Mouse (Mus musculus) left cerebral cortex, postnatal 14 days (tissue): ENCODE measurements at regions not wholly inside any gene's neighbourhood (a gene's known extent, or its start where the extent isn't known, plus 50 kb on each side); places are given as distances from the start of the nearest gene placed in this dataset.
A peak's percentile ranks its signal among the peaks of the same experiment; 100 is the strongest.
"Not testable (repeated sequence)": the region's sequence is repeated elsewhere in the genome, so short reads cannot be mapped to it uniquely, and the experiment has no call there.

Source experiments
- DNase-seq, 2 experiments: peaks; one replicate each; pipeline ENCODE4 v3.0.0; 2021 to 2022; ENCODE audit warnings: low spot score in 2 of 2, mixed read lengths in 1 of 2
- intact Hi-C: fragments of 180-260 bp; cut with DNase I; formaldehyde crosslinking; loops from one replicate; pipeline ENCODE4 v1.15.1; 2025

DNA sequence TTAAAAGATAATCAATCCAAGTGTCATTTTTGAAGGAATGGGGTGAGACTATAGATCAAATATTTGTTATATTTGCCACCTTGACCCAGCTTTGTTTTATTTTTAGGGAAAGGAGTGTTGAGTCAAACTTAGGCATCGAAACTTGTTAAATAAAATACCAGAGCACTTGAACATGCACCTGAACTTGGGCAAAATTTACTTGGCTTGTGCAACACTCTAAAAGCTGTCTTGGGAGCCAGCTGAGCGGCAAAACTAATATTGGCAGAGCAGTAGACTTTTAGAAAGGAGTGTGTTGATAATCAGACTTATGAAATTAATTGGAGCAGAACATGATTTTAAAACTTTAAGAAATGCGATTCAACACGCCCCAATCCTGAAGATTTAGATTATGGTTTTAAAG is 346.7 kb downstream of the Samd5 start:
- intact Hi-C loops: no loop called here
- no peak for DNase-seq

DNA sequence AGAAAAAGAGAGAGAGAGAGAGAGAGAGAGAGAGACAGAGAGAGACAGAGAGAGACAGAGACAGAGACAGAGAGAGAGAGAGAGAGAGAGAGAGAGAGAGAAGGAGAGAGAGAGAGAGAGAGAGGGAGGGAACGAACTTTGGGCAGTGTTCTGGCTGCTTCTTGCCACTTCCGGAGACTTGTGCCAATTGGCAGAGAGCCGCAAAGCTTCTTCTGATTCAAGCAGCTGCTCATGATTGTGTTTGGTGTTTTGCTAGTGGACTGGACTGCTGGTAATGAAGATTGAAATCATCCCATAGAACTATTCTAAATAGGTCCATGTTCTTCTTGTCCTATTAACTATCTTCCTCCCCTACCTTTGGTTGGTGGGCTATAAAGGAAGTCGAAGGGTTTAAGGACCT is 347.1 kb downstream of the Samd5 start:
- intact Hi-C loops: not testable (repeated sequence)

DNA sequence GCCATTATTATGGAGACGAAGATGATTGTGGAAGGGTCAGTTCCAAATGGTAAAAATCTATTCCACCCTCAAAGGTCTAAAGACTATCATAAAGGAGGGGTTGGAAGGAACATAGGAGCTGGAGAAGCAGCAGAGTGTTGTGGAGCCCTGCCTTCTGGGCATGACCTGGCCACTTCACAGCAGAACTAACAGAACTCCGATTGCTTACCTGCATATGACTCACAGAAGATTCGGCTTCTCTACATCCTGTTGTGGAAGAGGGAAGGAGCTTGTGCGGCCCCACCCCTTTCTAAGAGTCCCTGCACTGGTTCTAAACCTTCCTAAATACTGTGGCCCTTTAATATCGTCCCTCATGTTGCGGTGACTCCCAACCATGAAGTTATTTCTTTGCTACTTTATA is 362.7 kb downstream of the Samd5 start:
- no peak for DNase-seq
- intact Hi-C loops: no loop called here

More for the DNA sequence above, 347.1 kb downstream of the Samd5 start:
- not testable (repeated sequence) for DNase-seq

DNA sequence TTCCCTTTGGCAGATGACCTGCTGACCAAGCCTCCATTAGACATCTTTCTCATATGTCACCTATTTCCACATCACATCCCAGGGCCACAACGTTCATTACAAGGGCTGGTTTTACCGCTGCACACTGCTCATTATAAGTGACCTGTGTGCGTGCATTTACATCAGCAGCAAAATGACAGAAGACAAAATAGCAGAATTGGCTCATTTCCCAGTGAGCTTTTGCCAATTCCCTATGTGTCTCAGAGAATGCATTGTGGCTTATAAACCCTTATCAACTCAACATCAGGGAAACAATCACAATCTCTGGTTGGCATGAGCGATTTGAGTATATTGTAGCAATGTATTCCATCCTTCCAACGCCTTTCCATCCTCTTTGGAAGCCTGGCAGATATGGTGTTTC is 364.7 kb downstream of the Samd5 start:
- no peak for DNase-seq
- intact Hi-C loops: no loop called here

DNA sequence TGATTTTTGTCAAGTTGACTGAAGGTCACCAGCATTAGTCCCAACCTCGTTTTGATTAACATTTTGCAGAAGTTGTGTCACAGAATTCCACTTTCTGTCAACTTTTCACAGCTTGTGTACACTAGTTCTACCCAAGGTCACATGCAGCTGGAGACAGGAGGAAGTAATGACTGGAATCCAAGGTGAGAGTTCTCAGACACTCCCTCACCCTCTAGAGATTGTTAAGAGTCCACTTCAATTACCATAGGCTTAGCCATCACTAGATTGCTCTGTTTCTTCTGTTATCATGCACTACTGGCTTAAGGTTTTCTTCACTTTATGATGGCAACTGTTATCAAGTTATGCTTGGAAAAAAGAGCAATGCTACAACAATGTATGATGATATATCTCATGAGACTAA is 379.0 kb downstream of the Samd5 start:
- intact Hi-C loops: no loop called here
- no peak for DNase-seq

DNA sequence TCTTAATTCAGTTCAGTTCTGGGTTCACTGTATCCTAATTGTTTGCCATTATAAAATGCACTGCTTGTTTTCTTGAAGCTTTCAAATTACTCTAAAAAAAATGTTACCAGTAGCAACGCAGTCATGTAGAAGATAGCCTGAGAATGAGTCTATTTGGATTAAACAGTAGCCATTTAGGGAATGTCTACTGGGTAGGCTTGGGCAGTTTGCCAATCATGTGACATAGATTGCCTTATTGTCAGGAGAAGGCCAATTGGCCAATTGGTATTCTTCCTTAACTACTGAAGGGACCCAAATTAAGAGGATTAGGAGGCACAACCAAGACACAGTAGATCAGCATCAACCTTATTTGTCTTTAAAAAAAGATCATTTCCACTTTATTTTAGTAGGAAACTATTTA is 379.7 kb downstream of the Samd5 start:
- DNase-seq: peak in 1 of 2 experiments; percentile 9
- intact Hi-C loops: no loop called here

DNA sequence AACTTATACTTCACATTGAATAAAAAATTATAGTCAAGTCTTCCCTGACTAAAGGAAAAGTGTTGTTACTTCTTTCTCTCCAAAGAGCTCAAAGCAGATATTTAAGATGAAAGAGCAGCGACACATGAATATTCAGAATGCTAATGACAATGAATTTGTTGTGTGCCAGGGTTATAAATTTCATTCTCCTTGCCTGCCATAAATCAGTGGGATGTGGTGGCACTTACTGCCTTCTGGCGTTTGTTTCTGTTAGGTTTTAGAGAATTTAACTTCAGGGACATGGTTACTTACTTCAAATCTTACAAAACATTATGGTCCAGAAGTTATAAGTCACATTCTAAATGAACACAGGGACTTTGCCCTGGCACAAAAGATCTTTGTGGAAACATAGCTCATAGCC is 380.4 kb downstream of the Samd5 start:
- intact Hi-C loops: no loop called here
- no peak for DNase-seq

DNA sequence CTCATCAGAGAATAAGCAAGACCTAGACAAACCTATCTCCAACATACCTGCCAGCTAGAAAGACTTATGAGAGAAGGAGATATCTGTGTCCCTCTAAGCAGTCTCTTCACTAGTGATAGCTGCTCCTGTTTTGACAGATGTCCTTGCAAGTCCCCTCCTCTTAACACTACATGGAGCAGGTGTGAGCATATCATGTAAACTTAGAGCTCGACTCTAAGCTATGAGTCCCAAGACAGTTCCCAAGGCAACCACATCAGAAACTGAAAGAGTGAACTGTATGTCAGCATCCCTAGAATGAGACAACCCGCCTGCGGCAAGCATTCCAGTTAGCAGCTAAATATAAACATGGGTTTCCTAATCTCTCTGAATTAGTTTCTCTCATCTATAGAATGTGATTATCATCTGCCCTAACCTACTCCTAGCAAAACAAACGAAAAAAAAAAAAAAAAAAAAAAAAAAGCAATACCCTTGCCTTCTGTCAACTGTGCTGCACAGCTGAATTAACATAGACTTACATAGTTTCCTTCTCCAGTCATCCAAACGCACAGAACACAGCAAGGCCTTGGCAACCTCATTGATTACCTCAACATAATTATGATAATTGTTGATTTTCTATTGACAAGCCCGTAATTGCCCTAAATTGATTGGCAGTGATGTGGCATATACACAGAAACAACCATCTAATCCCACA is 383.4 kb downstream of the Samd5 start:
- intact Hi-C loops: no loop called here

DNA sequence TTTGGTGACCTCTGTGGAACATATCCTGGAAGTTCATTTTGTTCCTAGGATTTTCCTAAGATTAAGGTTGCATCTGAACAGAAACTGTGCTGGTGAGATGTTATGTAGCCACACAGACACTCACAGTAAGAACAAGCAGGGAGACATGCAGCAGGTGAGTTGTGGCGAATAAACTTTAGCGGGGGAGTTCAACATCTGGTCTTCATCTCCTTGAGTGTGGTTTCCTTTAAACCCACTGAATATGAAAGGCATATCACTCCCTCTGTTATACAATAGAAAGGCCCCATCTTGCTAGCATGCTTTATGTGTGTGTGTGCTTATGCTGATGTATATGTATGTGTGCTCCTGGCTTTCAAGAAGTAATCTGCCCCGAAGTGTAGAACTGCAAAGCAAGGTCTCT is 387.1 kb upstream of the Sash1 start:
- no peak for DNase-seq
- intact Hi-C loops: no loop called here

More for the DNA sequence above, 383.4 kb downstream of the Samd5 start:
- DNase-seq: peak in 1 of 2 experiments; percentile 8

DNA sequence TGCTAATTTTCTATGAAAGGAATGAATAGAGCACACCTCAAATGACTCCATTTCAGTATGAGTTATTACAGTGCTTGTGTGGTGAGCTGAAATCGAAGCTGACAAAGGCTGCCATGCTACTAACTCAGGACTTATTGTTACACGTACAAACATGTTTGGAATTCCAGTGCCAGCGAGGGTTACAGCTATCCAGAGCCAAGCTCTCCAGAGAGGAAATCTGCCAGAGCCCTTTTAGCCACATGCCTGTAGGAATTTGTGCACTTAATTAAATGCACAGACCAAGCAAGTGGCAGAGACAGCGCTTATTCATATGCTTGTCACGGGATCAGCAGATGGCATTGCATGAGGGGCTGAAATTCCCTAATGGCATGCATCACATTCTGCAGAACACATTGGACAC is 386.4 kb upstream of the Sash1 start:
- intact Hi-C loops: no loop called here
- DNase-seq: peak in 1 of 2 experiments; percentile 6

DNA sequence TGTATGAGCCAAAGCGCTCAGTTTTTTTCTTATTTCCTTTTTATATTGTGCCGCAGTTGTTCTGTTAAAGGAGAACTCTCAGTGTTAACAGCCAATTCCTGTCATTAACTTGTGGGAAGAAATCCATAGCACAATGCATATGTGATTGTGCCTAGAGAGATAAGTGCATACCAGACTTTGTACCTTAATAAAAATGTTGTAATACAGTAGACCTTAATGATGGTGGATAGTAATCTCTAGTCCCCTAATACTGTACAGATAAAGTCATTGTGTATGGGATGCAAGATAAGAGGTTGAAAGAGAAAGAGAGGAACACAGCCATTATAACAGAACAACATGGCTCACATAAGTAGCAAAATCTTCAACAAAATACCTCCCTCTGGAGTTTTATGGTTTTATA is 379.7 kb upstream of the Sash1 start:
- intact Hi-C loops: no loop called here
- no peak for DNase-seq

DNA sequence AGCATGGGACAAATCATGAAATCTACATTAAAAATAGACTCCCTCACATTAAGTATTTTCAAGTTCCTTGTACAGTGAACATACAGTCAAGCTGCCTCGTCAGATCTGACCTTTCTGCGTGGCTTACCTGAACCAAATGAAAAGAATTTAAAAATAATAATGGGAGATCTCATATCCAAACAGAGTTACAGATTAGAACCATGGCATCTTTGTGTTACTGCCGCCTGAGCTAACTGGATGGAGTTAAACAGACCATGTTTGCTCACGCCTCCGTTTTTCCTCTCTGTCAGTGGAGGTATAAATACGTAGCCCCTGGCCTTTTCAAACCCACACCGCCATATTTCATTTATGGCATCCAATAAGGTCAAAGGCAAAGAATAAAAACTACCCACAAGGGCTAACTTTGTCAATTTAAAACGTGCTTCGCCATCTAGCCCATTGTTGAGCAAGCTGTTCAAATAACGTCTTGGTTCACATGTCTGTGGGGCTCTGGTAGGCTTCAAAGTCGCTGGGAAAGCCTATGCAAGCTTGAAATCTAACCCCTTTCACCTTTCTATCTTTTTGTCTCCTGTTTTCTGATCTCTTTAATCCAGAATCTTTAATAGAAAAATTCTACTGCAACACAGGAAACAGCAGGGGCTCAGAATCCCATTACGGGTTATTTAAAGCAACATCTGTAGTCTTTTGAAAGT is 378.6 kb upstream of the Sash1 start:
- intact Hi-C loops: no loop called here
- no peak for DNase-seq

DNA sequence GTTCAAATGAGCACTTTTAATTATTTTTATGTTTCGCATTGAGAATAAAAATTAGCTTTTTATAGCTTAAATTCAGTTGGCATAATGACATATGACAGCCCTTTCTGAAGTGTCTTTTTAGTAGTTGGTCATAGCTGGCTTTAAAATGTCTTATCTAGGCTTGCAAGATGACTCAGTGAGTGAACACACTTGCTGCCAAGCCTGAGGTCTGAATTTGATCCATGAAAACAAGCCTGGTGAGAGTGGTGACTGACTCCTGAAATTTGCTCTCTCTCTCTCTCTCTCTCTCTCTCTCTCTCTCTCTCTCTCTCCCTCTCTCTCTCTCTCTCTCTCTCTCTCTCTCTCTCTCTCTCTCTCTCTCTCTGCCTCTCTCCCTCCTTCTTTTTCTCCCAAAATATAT is 372.8 kb upstream of the Sash1 start:
- no peak for DNase-seq

DNA sequence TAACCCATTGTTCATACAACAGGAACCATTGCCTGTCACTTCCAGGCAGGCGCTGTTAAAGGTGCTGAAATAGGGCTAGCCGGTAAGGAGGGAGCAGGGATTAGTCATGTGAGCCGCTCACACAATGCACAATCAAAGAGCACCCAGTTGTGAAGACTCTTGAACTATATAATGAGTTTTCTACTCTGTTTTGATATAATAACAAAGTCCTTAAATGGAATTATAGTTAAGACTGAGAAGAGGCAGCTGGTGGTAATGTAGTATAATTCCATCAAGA is 367.0 kb upstream of the Sash1 start:
- no peak for DNase-seq
- intact Hi-C loops: no loop called here

More for the DNA sequence above, 372.8 kb upstream of the Sash1 start:
- intact Hi-C loops: no loop called here

DNA sequence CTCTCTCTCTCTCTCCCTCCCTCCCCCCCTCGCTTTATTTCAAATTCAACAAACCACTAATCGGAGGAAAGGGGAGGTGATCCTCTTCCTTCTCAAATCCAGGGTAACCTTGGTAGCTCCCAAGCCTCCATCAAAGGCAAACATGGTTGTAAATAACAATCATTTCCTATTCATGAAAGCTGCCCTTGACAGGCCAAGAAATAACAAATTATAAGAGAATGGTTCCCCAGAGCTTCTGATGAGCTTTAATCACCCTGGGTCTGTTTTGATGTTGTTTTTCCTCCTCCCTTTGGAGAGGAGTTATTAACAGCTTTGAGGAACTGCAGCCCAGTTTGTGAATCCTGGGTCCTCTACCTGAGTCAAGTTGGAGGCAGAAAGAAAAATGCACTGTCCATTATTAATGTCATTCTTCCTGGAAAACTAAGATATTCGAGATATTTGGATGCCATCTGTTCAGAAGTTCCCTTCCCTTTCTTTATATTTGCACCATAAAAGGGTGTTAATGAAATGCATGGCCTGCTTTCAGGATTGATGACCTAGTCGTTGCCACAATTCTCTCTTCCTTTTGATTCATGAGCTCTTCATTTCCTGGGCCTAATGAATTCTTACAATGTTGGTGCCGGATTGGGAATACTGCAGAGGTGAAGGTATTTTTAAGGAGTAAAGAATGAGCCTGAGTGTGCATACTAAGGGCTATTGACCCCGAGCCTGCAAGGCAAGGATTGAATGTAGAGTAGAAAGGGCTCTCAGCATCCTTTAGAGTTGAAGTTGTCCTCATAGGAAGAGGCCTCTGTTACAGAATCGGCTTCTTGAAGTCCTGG is 366.5 kb upstream of the Sash1 start:
- no peak for DNase-seq
- intact Hi-C loops: no loop called here

DNA sequence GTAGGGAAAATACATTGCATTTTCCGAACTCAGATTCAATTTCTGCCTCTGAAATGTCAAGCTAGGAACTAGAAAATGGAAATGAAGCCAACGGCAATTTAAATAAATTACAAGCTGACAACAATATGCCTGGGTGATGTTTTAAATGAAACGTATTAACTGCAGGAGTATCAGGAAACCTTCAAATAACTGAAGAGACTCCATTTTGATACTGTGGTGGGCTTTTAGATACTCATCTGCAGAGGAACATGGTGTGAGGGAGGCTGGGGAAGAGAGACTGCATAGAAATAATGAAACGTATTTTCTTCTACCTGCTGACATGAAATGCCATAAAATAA is 357.4 kb upstream of the Sash1 start:
- intact Hi-C loops: no loop called here
- DNase-seq: no peak

DNA sequence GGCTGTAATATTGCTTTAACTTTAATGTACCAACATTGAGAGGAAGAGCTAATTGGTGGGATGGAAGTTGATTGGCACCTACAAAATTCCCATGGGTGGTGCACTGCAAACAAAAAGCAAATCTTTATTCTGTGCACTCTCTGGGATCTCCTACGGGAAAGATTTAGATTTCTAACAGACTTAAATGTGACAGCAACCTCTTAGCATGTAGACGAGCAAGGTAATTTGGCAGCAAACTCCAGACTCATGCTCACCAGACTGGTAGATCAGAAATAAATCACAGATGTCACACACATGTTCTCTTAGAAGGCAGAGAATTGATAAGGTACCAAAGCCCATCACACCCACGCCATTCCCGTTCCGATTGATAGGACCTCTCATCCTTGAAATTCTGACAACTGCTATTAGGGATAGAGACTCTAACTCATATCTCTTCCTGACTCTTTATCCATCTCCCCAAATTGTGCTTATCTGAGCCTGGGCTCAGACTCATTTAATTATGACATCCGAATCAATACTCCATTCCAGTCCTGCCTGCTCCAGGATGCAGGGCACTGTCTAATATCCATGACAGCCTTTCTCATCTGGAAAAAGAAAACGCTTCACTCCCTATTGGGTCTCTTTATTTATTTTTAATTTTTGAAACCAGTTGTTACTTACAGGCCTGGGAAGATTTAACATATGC is 356.9 kb upstream of the Sash1 start:
- no peak for DNase-seq
- intact Hi-C loops: no loop called here

DNA sequence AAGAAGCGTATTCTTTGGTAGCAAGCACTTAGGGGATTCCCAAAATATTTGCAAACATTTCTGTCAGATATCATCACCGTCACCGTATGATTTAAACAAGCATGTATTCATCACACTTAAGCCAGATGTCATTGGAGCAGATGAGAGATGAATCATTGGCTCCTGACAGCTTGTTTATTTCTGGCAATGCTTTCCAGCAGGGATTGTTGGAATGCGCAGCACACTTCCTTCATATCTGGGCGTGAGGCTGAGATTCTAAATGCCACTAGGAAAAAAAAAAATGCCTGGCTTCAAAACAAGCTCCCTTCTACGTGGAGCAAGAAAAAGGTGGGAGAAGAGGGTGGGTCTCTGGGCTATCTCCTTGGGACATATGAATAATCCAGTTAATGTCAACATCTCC is 354.1 kb upstream of the Sash1 start:
- peak; percentile 21 to 49 for DNase-seq
- intact Hi-C loops: no loop called here

DNA sequence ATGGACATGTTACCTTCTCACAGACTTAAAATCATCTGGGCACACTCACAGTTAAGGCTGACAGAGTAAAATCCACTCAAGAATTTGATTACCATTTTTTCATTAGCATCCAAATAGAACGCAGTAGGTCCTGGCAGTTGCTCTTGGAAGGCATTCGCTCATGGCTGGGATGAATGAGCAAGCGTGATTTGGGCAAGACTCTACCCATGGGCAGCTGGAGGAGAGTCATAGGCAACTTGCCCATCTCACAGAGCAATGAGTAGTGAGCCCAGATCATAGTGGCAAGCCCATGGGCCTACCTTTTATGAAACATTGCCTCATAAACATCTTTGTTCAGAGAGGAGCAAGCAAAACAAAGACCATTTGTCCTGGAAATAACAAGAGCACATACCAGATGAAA is 345.9 kb upstream of the Sash1 start:
- intact Hi-C loops: no loop called here
- DNase-seq: no peak

DNA sequence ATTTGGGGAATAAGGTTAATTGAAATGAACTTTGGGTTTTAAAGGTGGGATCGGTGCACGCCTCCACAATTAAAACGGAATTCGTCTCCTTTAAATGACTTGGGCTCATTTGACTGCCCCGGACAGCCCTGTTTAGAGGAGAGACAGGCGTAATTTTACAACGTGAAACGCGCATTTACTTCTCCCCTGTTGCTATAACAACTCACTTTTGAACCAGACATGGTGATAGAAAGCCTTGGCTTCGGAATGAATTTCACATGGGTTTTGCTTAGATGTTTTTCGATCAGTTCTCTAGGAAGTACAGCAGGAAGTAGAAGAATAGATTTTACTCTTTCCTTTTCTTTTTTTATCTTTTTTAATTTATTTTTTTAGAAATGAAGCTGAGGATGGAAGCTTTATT is 343.2 kb upstream of the Sash1 start:
- intact Hi-C loops: no loop called here
- no peak for DNase-seq
